ENCODE assay signal across 16 mouse cellular contexts in genomic region chr16:64329264-64330060, GRCm38 (mm10).
DNase-seq lines count a peak whose midpoint lies in the region; ATAC-seq lines count a peak whose summit lies in the region.
"Had no signal": no experiment of that assay in that cellular context is flagged by ENCODE, and none has a peak within 500 bp of the region (broad histone marks: within the 10 kb centered on the region; RNA-seq: fewer than 3 reads in every experiment).

No protein-coding gene starts in this region.

- DNase-seq in embryo, embryonic 10.5 days (ENCODE audit: low spot score): peak; percentile 32
- no peak for DNase-seq in embryo, embryonic 9.5 days (ENCODE audit: extremely low spot score)
- DNase-seq in brain, adult 2 months (ENCODE audit: low read depth, low spot score): peak; percentile 72
- no peak for DNase-seq in kidney, postnatal 10 days
- DNase-seq: cerebellum, adult 2 months; heart, adult 2 months; lung, adult 18-20 months; lung, postnatal 4 days; thymus, adult 18-20 months had no signal

- no peak overlapping the region for H3K9ac ChIP-seq in forebrain, embryonic 16.5 days (replicated peaks; ENCODE audit: low read depth, low read length)
- H3K9ac ChIP-seq in midbrain, embryonic 13.5 days (replicated peaks): no peak overlapping the region
- H3K9ac ChIP-seq: limb, embryonic 15.5 days had no signal

- H3K9me3 ChIP-seq in forebrain, embryonic 16.5 days (ENCODE audit: control insufficient read depth, low read length): no peaks in the 10 kb centered on the region
- H3K9me3 ChIP-seq in midbrain, embryonic 13.5 days: no peaks in the 10 kb centered on the region
- H3K9me3 ChIP-seq: limb, embryonic 15.5 days had no signal

- no peaks in the 10 kb centered on the region for H3K27me3 ChIP-seq in forebrain, embryonic 16.5 days (replicated peaks; ENCODE audit: control insufficient read depth, insufficient read depth, low read length)
- no peaks in the 10 kb centered on the region for H3K27me3 ChIP-seq in midbrain, embryonic 13.5 days
- H3K27me3 ChIP-seq: limb, embryonic 15.5 days; Patski had no signal

- peak overlapping the region; percentile 62 for H3K27ac ChIP-seq in forebrain, embryonic 16.5 days (ENCODE audit: low read length)
- no peak overlapping the region for H3K27ac ChIP-seq in midbrain, embryonic 13.5 days
- H3K27ac ChIP-seq: heart, adult 2 months; limb, embryonic 15.5 days had no signal

- no peaks in the 10 kb centered on the region for H3K36me3 ChIP-seq in forebrain, embryonic 16.5 days (ENCODE audit: control insufficient read depth, insufficient read depth)
- H3K36me3 ChIP-seq in midbrain, embryonic 13.5 days: no peaks in the 10 kb centered on the region
- H3K36me3 ChIP-seq: limb, embryonic 15.5 days had no signal

- H3K4me2 ChIP-seq in forebrain, embryonic 16.5 days (ENCODE audit: low read length): peak overlapping the region; percentile 22; the same call in 1 of the 2 replicates
- H3K4me2 ChIP-seq in midbrain, embryonic 13.5 days (replicated peaks): peak overlapping the region; percentile 4; the same call in 1 of the 2 replicates
- H3K4me2 ChIP-seq: limb, embryonic 15.5 days had no signal

- H3K4me1 ChIP-seq in forebrain, embryonic 16.5 days (replicated peaks; ENCODE audit: control insufficient read depth, insufficient read depth, low read length): peaks cover 18% of the 10 kb centered on the region
- H3K4me1 ChIP-seq in midbrain, embryonic 13.5 days (replicated peaks): peaks cover 8% of the 10 kb centered on the region
- H3K4me1 ChIP-seq: limb, embryonic 15.5 days had no signal

- WGBS in forebrain, embryonic 16.5 days: 12% methylated on average over 11 of the region's 11 CpGs
- WGBS in midbrain, embryonic 13.5 days: 31% methylated on average over 11 of the region's 11 CpGs

- ATAC-seq in forebrain, embryonic 16.5 days: peak; percentile 90
- ATAC-seq in midbrain, embryonic 13.5 days: peak; percentile 89
- no peak for ATAC-seq in CD4-positive, CD25-positive, alpha-beta regulatory T cell, adult 4 months
- ATAC-seq in megakaryocyte-erythroid progenitor cell, adult 5-6 weeks (replicated peaks; ENCODE audit: low FRiP score, low TSS enrichment, poor library complexity, severe bottlenecking): no peak
- ATAC-seq: inflammation-experienced regulatory T-cells, adult 6 months; Patski had no signal

- no peak overlapping the region for H3K4me3 ChIP-seq in forebrain, embryonic 16.5 days (replicated peaks; ENCODE audit: low read length)
- H3K4me3 ChIP-seq in midbrain, embryonic 13.5 days (replicated peaks): no peak overlapping the region
- H3K4me3 ChIP-seq: heart, adult 2 months; limb, embryonic 15.5 days had no signal

Comparison
In these comparisons a context has a peak if more than half of its experiments do, and no peak if none do; other contexts are left out.
1. DNase-seq: peak in embryo, embryonic 10.5 days (single experiment) and brain, adult 2 months (single experiment); none in embryo, embryonic 9.5 days (single experiment) and kidney, postnatal 10 days (single experiment).
2. ATAC-seq: peak in forebrain, embryonic 16.5 days (single experiment) and midbrain, embryonic 13.5 days (single experiment); none in CD4-positive, CD25-positive, alpha-beta regulatory T cell, adult 4 months (single experiment) and megakaryocyte-erythroid progenitor cell, adult 5-6 weeks (single experiment).